Mouse (Mus musculus) 3T3-L1 (cell line): ENCODE results near the gene Gm35549.
"Not testable (repeated sequence)": the region's sequence is repeated elsewhere in the genome, so short reads cannot be mapped to it uniquely, and the experiment has no call there.

Source experiments
- DNase-seq: peaks from one replicate; pipeline ENCODE4 v3.0.0-alpha.2; 2015; ENCODE audit warnings: low read depth, low spot score

Gene Gm35549

DNA sequence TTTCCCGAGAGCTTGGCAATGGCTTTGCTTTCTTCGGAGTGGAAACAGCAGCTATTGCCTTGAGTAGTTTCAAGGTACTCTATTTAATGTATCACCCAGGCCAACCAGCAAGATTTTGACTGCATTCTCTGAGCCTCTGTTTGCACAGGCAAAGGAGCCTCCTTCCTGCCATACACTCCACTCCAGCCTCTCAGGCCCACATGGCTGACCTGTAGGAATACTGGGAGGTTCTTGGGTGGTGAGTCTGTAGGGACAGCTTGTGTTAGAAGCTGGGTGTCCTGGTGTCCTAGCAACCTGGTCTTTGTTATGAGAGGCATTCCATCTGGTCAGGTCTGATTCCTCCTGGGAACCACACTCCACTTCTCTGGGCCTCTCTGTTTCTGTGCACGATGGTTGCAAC lies at the start of gene Gm35549:
TSS of gene Gm35549 (minus strand) at position 276 of the 400 bp plus-strand sequence.
- DNase-seq, result no peak

DNA sequence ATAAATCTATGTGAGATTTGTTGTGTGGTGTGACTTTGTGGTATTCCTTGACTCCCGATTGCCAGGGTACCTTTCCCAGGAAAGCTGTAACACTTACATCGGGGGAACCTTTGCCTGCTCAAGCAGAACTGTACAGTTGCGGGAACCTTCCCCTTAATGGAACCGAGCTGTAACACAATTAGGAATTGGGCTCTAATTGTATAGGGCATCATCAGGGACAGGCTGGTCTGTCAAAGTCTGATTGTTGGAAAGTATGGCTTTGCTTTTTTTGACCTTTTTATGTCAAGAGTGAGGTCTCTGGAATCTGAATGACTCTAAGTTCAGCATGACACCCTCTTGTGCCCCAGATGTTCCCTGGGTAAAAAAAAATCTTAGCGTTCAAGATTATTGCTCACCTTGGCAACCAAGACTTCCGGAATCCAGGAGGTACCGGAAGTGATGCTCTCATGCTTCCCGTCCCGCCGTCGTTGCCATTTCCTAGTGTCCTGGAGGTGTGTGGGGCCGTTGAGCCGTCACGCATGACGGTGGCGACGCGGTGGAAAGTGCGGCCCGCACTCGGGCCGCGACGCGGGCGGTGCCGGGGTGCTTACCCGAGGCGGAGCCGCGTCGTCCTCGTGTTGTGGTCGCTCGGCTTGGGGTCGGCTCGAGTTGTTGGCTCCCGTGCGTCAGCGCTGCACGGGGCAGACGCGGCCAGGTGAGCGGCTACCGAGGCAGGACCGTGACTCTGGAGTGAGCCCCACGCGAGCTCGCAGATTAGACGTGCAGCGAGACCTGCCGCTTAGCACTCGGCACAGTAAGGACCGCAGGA lies 42.7 kb upstream of the Gm35549 start:
- peak; percentile 84 for DNase-seq

DNA sequence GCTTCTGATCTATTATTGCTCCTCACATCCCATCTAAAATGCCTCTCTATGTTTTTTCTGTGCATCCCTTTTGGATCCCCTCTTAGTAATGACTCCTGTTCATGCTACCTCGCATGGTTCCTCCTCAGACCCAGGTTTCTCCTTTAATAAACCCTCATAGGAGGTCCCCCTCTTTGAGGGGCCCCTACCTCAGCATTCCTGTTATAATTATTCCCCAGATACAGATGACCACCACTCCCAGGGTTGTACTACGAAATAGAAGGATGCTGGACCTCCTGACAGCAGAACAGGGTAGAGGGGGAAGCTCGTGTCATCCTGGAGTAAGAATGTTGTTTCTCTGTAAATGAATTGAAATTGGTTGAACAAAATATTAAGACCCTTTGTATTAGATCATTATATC lies 41.5 kb upstream of the Gm35549 start, which contains the start of gene Zkscan7:
TSS of gene Zkscan7 (plus strand) at position 301 of the 400 bp plus-strand sequence.
- DNase-seq, result no peak

DNA sequence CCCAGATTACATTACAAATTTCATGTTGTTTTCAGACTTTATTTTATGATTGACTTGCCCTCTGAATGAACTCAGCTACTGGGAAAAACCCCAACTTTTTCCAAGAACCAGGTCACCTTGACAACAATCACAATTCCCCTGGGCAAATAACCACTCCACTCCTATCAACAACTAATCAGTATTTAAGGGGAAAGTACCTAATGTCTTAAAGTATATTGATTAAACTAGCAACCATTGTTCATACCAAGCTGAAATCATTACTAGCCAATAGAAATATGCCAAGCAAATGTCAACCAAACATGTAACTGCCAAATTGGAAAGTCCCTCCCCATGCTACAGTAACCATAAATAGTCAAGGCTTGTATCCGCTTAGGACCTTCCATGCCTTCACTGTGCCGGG lies 31.3 kb upstream of the Gm35549 start:
- DNase-seq, result peak; percentile 10

DNA sequence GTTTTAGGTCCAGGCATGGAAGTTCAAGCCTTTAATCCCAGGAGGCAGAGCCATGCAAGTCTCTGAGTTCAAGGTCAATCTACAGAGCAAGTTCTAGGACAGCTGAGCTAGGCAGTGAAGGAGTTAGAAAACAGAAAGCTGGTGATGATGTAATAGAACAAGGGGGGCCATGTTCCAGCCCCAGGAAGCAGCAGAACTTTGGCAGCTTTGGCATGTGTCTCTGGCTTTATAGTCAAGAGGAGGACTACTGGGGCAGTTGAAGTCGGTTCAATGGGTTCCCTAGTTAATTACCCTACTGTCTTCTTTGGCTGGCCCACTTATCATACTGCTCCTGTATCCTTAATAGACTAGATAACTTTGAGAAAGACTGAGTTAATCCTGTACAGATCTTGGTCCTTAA lies 30.8 kb upstream of the Gm35549 start:
- DNase-seq, result peak; percentile 13

DNA sequence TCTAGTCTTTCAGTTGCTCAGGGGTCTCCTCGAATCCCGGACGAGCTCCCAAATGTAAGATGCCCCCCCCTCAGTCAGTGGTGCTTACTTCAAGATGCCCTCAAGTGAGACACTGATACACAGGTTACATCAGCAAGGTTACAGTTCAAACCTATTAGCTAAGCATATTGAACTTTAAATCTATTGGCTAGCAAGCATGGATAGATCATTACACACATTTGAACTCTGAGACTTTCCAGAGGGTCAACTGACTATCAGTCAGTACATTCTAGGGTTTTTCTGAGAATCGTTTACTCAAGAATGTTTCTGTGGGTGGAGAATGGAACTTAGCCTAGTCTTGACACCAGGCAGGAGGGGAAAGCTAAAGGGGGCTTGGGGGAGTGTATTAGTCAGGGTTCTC lies 28.8 kb upstream of the Gm35549 start:
- no peak for DNase-seq

DNA sequence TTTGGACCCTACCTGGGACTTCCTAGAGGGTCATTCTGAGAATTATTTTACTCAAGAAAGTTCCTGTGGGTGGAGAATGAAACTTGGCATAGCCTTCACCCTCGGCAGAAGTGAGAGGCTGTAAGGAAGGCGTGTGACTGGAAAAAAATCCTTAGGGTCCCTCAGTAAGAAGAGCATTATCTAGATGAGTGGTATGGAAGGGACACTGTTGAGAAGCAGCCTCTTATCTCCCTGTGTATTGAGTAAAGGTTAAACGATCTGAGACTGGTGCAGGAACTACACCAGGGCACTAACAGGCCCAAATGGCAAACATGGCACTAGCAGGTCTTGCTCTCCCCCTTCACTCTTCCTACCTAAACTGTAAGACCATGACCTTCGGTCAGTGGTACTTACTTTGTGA lies 22.4 kb upstream of the Gm35549 start:
- DNase-seq, result no peak

DNA sequence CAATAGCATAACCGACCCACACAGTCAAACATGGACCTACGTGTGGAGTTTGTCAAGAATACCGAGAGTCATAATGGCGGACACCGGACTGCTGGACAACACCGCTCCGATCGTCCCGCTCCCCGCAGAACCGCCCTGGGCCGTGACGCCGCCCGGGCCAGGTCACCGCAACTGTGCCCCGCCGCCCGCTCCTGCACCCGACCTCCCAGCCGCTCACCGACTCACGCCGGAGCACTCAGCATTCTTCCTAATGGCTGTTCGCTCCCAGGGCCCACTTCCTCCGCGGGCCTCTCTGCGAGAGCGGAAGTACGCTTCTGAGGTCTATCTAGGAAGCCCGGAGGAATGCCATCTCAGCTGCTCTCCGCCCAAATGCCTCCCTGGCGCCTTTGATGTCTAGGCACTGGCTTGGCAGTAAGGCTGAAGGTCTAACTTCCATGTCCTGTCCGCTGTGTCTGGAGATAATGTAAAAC lies 21.9 kb upstream of the Gm35549 start, which contains the start of gene Zfp445:
TSS of gene Zfp445 (minus strand) at position 310 of the 470 bp plus-strand sequence.
- DNase-seq, result peak; percentile 89

DNA sequence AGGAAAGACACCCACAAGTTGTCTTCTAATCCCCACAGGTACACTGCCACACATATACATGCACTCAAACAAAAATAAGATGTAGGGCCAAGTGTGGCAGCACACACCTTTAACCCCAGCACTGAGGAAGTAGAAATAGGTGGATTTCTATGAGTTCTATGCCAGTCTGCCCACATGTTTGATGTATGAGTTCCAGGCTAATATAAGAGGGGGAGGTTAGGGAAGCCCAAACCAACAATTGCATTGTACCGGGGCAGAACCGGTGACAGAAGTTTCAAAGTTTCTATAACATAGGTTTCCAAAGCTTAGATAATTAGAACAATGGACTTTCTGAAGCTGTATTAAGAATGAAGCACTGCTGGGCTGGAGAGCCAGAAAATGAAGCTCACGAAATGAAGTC lies 21.0 kb upstream of the Gm35549 start:
- peak; percentile 12 for DNase-seq

DNA sequence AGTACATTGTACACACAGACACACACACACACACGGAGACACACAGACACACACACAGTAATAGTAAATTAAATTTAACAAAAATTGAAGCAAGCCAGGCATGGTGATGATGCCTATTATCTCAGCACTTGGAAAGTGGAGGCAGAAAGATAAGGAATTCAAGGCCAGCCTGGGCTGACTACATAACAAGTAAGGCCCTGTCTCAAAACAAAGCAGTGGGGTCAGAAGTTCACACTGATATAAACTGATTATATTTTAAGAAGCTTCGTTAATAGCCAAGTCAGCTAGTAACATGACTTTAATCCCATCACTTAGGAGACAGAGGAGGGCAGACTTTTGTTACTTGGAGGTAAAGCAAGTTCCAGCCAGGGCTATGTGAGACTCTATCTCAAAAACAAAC lies 19.9 kb upstream of the Gm35549 start:
- DNase-seq, result no peak

DNA sequence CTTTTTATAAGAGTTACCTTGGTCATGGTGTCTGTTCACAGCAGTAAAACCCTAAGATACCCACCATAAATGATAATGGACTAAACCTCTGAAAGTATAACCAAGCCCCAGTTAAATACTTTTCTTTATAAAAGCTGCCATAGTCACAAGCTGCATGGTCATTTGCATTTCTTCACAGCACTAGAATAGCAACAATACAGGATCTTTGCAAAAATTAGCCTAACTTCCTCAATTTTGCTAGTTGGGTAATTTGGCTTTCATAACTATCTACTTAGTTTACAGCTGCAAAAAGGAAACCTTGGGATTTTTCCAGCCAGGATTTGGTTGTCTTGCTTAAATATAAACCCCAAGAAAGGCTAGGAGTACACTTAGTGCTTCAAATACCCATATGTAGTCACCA lies 16.9 kb upstream of the Gm35549 start:
- DNase-seq, result no peak

DNA sequence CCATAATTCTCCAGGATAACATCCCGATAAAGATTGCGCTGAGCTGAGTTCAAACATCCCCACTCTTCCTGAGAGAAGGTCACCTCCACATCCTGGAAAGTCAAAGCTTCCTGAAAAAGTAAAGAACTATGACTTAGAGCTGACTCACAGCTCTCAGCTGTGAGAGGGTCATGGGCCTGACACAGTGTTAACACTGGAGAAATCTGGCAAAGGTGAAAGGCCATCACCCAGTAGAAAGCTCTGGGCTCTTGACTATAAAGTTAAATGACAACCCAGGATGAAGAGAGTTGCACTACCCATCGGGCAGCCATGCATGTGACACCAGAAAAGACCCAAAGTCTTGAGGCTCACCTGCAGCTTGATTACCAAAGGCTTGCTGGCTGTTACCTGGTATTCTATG lies 12.9 kb upstream of the Gm35549 start:
- DNase-seq, result no peak

DNA sequence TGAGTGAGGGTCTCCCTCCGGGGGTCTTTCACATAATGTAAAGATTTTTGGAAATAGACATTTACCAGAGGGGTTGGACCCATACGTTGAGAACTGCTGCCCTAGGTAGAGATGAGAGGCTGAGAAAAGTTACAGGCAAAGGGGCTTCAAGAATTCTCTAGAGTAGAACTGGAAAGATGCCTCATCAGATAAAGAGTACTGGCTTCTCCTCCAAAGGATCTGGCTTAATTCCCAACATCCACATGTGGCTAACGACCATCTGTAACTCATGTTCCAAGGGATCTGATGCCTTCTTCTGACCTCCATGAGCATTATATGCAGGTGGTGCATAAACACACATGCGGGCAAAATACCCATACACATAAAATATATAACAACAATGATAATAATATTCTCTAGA lies 11.8 kb upstream of the Gm35549 start:
- DNase-seq, result no peak

DNA sequence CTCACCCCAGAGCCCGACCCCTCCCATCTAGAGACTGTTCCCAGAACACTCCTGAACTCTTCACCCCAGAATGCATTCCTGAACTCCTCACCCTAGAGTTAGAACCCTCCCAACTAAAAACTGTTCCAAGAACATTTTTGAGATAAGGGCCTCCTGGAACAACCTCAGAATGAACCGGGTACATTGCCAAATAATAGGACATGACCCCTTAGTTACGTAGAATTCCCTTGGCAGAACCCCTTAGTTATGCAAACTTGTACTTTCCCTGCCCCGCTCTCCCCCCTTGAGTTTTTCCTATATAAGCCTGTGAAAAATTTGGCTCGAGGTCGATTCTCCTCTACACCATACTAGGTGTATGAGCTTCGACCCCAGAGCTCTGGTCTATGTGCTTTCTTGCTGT lies 11.3 kb upstream of the Gm35549 start:
- not testable (repeated sequence) for DNase-seq

DNA sequence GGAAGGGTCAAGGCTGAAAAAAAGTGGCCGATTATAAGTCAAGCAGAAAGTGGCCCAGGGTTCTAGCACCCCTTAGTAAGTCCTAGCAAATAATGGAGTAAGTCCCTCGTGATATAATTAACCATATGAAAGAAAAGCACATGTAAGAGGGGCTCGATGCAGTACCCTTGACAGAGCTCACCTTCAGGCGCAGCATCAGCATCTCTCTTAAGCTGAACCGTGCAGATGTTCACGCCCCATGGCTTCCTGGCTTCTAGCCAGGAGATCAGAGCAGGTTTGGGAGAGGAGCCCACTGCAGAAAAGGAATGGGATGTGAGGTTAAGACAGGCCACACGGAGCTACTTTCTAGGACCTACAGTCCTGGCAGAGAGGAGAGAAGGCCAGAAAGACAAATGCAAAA lies 10.7 kb upstream of the Gm35549 start:
- DNase-seq, result no peak

DNA sequence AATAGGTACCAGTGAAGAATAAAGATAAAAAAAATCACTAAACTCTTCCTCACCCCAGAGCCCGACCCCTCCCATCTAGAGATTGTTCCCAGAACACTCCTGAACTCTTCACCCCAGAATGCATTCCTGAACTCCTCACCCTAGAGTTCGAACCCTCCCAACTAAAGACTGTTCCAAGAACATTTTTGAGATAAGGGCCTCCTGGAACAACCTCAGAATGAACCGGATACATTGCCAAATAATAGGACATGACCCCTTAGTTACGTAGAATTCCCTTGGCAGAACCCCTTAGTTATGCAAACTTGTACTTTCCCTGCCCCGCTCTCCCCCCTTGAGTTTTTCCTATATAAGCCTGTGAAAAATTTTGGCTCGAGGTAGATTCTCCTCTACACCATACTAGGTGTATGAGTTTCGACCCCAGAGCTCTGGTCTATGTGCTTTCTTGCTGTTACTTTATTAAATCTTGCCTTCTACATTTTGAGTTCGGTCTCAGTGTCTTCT lies 4.0 kb upstream of the Gm35549 start:
- DNase-seq, result not testable (repeated sequence)

DNA sequence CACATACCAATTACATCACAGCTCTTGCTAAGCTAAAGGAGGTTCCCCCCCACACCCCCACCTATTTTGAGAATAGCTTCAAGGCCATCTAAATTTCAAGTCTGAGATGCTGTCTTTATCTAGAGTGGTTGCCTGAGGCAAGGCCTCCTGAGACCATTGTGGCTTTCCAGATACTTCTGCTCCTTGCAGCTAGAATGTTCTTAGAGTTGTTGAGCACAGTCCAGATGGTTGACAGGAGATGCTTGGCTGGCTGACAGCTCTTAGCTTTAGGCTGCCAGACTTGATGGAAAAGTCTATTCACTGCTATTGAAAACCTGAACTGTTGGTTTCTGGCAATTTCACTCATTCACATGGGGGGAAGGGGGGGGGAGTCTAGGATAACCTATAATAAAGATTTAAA lies 2.3 kb upstream of the Gm35549 start:
- peak; percentile 66 for DNase-seq

DNA sequence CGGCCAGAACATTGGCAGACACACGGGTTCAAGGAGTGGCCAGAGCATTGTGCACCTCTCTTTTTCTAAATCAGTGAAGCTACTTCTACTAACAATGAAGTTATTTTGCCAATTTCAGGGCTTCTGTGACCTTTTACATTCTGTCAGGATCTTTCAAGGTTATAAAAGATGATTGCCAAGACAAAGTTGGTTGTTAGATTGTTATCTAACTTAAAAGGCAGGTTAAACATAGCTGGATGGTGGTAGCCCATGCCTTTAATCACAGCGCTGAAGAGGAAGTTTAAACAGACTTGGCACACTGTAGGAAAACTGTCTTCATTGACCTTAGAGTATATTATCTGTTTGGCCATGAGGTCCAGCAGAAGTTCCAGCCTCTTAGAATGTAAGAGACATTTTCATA lies 1.8 kb upstream of the Gm35549 start:
- no peak for DNase-seq

DNA sequence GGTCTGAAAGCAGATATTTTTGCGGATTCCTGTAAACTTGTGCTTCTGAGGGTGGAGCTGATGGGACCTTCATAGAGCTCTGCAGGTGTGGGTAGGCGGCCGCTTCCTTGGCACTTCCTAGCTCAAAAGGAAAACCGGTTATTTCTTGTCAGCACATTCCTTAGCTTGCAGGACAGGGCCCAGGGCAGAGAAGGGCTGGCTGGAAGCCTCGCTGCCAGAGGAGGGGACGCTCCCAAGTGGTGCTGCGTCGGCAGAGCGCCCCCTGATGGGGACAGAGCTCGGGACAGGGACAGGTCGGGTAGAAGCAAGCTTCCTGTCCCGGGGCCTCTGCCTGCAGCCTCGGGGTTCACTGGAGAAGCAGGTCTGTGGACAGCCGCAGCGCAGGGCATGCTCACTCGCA lies 6.2 kb downstream of the Gm35549 start:
- no peak for DNase-seq

DNA sequence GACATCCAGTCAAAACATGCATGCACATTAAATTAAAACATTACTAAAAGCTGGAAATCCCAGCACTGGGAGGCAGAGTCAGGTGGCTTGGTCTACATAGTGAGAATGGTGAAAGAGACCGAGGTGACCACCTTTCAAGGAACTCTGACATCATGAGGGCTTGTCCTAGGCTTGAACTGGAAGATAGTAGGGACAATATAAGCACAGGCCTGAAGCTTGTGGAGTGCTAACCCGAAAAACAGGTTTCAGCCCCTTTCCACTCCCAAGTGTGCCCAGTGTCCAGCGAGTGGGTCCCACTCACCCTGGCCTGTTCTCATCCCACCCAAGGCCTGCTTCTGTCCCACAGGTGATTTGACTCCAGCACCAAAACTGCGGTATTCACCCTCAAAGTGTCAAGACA lies 6.6 kb downstream of the Gm35549 start:
- DNase-seq, result no peak

DNA sequence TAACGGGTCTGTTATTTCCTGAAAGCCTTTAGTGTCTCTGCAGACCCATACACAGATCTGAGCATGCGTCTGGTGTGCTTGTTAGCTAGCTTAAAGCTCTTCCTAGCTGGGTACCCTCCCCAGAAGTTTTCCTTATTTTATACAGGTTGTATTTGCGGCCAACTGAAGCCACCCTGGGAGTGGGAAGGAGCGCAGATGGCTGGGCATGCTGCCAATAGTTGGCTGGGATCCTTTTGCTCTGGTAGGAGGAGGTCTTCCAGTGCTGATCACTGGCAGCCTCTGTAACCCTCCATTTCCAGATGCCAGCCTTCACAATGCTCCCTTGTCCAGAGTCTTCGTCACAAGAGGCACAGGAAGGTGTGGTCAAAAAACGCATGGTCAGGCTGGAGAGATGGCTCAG lies 7.0 kb downstream of the Gm35549 start:
- DNase-seq, result peak; percentile 9

DNA sequence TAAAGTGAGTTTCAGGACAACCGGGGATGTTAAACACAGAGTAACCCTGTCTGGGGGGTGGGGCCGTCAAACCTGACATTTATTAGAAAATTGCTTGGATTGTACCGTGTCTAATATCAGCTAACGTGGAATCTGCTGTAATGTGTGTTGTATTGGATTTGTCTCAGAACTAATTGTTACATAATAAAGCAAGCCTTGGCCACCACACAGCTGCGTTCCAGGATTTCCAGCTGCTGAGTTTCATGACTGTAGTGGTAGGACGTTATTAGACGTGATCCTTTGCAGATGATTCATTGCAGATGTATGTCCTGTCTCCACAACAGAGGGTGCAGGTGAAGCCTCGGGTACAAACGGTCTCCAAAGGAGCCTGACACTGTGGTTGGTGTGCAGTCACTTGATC lies 7.7 kb downstream of the Gm35549 start:
- no peak for DNase-seq

DNA sequence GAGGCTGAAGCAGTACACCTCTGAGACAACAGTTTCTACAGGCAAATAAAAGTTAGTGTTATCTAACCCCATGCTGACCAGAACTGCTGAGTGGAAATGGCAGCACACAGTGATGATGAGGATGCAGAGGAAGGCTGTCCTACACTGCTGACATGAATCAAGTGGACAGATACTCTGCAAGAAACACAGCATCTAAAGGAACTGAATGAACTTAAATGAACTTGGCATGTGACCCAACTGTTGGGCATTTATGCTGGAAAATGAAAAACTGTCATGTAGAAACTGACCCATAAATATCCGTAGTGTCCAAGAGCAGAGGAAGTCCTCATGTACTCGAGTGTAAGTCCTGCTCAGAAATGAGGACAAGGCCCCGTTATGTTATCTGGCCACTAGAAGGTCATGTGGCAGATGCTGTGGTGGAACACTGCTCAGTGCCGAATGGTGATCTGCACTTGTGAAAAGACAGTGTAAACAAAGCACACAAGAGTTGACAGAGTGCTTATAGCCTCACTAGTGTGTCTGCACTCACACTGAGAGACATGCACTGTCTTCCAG lies 13.9 kb downstream of the Gm35549 start:
- no peak for DNase-seq
